Comparison of ENCODE assay signal across 8 mouse cellular contexts in genomic region chr17:36205456-36205855, GRCm38 (mm10). TPM values are rescaled to one million over a fixed set of nuclear protein-coding genes. Genes with fewer than 3 reads are reported as not detected.
DNase-seq lines count a peak whose midpoint lies in the region; ATAC-seq lines count a peak whose summit lies in the region.

No protein-coding gene starts in this region.

- H3K4me2 ChIP-seq in forebrain, embryonic 14.5 days (ENCODE audit: low read length), result peak overlapping the region; percentile 38
- H3K4me2 ChIP-seq in intestine, embryonic 15.5 days (replicated peaks), result peak overlapping the region; percentile 65
- H3K4me2 ChIP-seq in neural tube, embryonic 11.5 days (ENCODE audit: low read depth), result peak overlapping the region; percentile 44

- H3K27me3 ChIP-seq in forebrain, embryonic 14.5 days (replicated peaks; ENCODE audit: control insufficient read depth, insufficient read depth, low read length), result peaks cover 34% of the 10 kb centered on the region
- peaks cover 40% of the 10 kb centered on the region for H3K27me3 ChIP-seq in intestine, embryonic 15.5 days (replicated peaks)
- peaks cover 29% of the 10 kb centered on the region for H3K27me3 ChIP-seq in neural tube, embryonic 11.5 days (ENCODE audit: control insufficient read depth, insufficient read depth, low read length)

- H3K4me3 ChIP-seq in forebrain, embryonic 14.5 days (ENCODE audit: low read depth, low read length), result peak overlapping the region; percentile 15; the same call in 1 of the 2 replicates
- H3K4me3 ChIP-seq in intestine, embryonic 15.5 days (replicated peaks), result peak overlapping the region; percentile 34
- H3K4me3 ChIP-seq in neural tube, embryonic 11.5 days (ENCODE audit: low read depth, low read length), result peak overlapping the region; percentile 23

- no peaks in the 10 kb centered on the region for H3K9me3 ChIP-seq in forebrain, embryonic 14.5 days (replicated peaks; ENCODE audit: control insufficient read depth, low read length)
- H3K9me3 ChIP-seq in intestine, embryonic 15.5 days, result no peaks in the 10 kb centered on the region
- no peaks in the 10 kb centered on the region for H3K9me3 ChIP-seq in neural tube, embryonic 11.5 days (ENCODE audit: control insufficient read depth, low read length)

- peak; percentile 41 to 42 for DNase-seq in spleen, postnatal 36 days (ENCODE audit: low spot score in 2 of 2)
- no peak for DNase-seq in spleen, postnatal 14 days (ENCODE audit: low spot score in 2 of 2)
- no peak for DNase-seq in forebrain, embryonic 14.5 days (ENCODE audit: low spot score)
- DNase-seq in lung, adult 18-20 months, result peak; percentile 65 to 67
- no peak for DNase-seq in neural tube, embryonic 11.5 days (ENCODE audit: low spot score)
- DNase-seq in layer of hippocampus, adult 18-20 months (ENCODE audit: low spot score in 2 of 2), result no peak
- no peak for DNase-seq in left cerebral cortex, adult 11 months (ENCODE audit: low spot score)

- H3K27ac ChIP-seq in forebrain, embryonic 14.5 days (ENCODE audit: low read depth, low read length), result no peak overlapping the region
- H3K27ac ChIP-seq in intestine, embryonic 15.5 days, result no peak overlapping the region
- H3K27ac ChIP-seq in neural tube, embryonic 11.5 days (ENCODE audit: low read depth, low read length), result no peak overlapping the region

- no peaks in the 10 kb centered on the region for H3K4me1 ChIP-seq in forebrain, embryonic 14.5 days (ENCODE audit: control insufficient read depth, insufficient read depth, low read length)
- peaks cover 10% of the 10 kb centered on the region; the same call in 1 of the 2 replicates for H3K4me1 ChIP-seq in intestine, embryonic 15.5 days (replicated peaks)
- no peaks in the 10 kb centered on the region for H3K4me1 ChIP-seq in neural tube, embryonic 11.5 days (ENCODE audit: control insufficient read depth, insufficient read depth, low read length)

- H3K36me3 ChIP-seq in forebrain, embryonic 14.5 days (ENCODE audit: control insufficient read depth, insufficient read depth, low read length), result no peaks in the 10 kb centered on the region
- no peaks in the 10 kb centered on the region for H3K36me3 ChIP-seq in intestine, embryonic 15.5 days
- no peaks in the 10 kb centered on the region for H3K36me3 ChIP-seq in neural tube, embryonic 11.5 days (ENCODE audit: control insufficient read depth, insufficient read depth, low read length)

- no peak for ATAC-seq in forebrain, embryonic 14.5 days
- peak; percentile 55 for ATAC-seq in intestine, embryonic 15.5 days
- no peak for ATAC-seq in neural tube, embryonic 11.5 days (ENCODE audit: insufficient read depth, low FRiP score, low TSS enrichment)

- H3K9ac ChIP-seq in forebrain, embryonic 14.5 days (ENCODE audit: low read length), result no peak overlapping the region
- H3K9ac ChIP-seq in intestine, embryonic 15.5 days, result no peak overlapping the region
- H3K9ac ChIP-seq in neural tube, embryonic 11.5 days (ENCODE audit: low read length), result no peak overlapping the region

- WGBS in forebrain, embryonic 14.5 days, result 2% methylated on average over 15 of the region's 15 CpGs
- 2% methylated on average over 15 of the region's 15 CpGs for WGBS in intestine, embryonic 15.5 days
- WGBS in neural tube, embryonic 11.5 days, result 0% methylated on average over 15 of the region's 15 CpGs

RNA-seq across cellular contexts. Expression of gene H2-T3, which starts 15.4 kb away (rescaled TPM):
- polyA plus RNA-seq in forebrain, embryonic 14.5 days (2014; fragmentation: Nextera tagmentation; extraction: Ambion mirVana), result not detected in 2 replicates
- polyA plus RNA-seq in intestine, embryonic 15.5 days (2015; fragmentation: Nextera tagmentation; extraction: Ambion mirVana), result 24.3 and 30.1 TPM in 2 replicates
- polyA plus RNA-seq in neural tube, embryonic 11.5 days (2014; fragmentation: Nextera tagmentation; extraction: Ambion mirVana), result not detected in 2 replicates
- total RNA-seq in layer of hippocampus, adult 18-20 months (2021), result not detected

RNA-seq across cellular contexts. Expression of gene Gm8909, which starts 37.1 kb away (rescaled TPM):
- polyA plus RNA-seq in forebrain, embryonic 14.5 days (2014; fragmentation: Nextera tagmentation; extraction: Ambion mirVana), result not detected in 2 replicates
- polyA plus RNA-seq in intestine, embryonic 15.5 days (2015; fragmentation: Nextera tagmentation; extraction: Ambion mirVana), result 1.2 and 2.2 TPM in 2 replicates
- not detected in 2 replicates for polyA plus RNA-seq in neural tube, embryonic 11.5 days (2014; fragmentation: Nextera tagmentation; extraction: Ambion mirVana)
- not detected for total RNA-seq in layer of hippocampus, adult 18-20 months (2021)

RNA-seq across cellular contexts. Expression of gene Rpp21, which starts 52.4 kb away (rescaled TPM):
- 103 and 128 TPM in 2 replicates for polyA plus RNA-seq in forebrain, embryonic 14.5 days (2014; fragmentation: Nextera tagmentation; extraction: Ambion mirVana)
- 124 and 141 TPM in 2 replicates for polyA plus RNA-seq in intestine, embryonic 15.5 days (2015; fragmentation: Nextera tagmentation; extraction: Ambion mirVana)
- 86.5 and 87.2 TPM in 2 replicates for polyA plus RNA-seq in neural tube, embryonic 11.5 days (2014; fragmentation: Nextera tagmentation; extraction: Ambion mirVana)
- total RNA-seq in layer of hippocampus, adult 18-20 months (2021), result 10 to 100 TPM; 43.8 to 45.2 TPM

Comparison
In these comparisons a context has a peak if more than half of its experiments do, and no peak if none do; other contexts are left out.
1. DNase-seq: peak in spleen, postnatal 36 days (2 of 2) and lung, adult 18-20 months (2 of 2); none in spleen, postnatal 14 days (0 of 2), forebrain, embryonic 14.5 days (single experiment), neural tube, embryonic 11.5 days (single experiment), layer of hippocampus, adult 18-20 months (0 of 2) and left cerebral cortex, adult 11 months (single experiment).
2. RNA of gene H2-T3, which starts 15.4 kb away (polyA plus RNA-seq): 24.3 to 30.1 TPM in intestine, embryonic 15.5 days; not detected in forebrain, embryonic 14.5 days and not detected in neural tube, embryonic 11.5 days; every median in the first group is over 10 times any median in the second.
3. Peak in every context shown above with its lines, with median percentiles within 50 percentile points of each other: H3K4me2 ChIP-seq and H3K4me3 ChIP-seq.